Mouse (Mus musculus) heart, adult 18-20 months (tissue): ENCODE data around the gene Kel. TPM values are rescaled to one million over a fixed set of nuclear protein-coding genes. Genes with fewer than 3 reads are reported as not detected.

Source experiments
- DNase-seq, 2 experiments: peaks; one replicate each; pipeline ENCODE4 v3.0.0; 2021 to 2022; ENCODE audit warnings: mixed read lengths in 1 of 2
- total RNA-seq, 2 experiments: library from RNA; stranded (reverse); gene quantifications; 2 replicates each; pipeline ENCODE4 v1.2.3; 2021

The Kel gene
- total RNA-seq, 2 experiments from 2014 or later = not detected

DNA sequence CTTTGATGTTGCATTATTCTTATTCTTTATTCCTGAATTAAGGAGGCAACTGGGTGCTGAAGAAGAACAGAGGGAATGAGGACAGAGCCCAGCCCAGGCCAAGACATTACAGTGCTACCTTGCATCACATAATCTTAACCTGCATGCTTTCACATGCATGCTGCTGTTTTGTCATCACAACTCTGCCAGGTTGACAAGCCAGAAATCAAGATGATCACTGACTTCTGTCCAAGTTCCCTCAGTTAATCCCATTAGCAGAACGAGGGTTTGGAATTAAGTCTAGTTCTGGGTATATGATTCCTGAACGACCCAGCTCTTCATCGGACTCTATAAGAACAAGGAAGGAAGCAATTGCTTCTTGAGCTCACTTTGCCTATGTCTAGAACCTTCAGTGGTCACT is 57.9 kb downstream of the Kel start:
- DNase-seq = no peak

GRCm38 (mm10) chr6:41643227-41643626 is 60.9 kb downstream of the Kel start:
- no peak for DNase-seq

- DNase-seq = no peak
These were observed 61.4 kb downstream of the Kel start for GRCm38 (mm10) chr6:41642765-41643164.

DNA sequence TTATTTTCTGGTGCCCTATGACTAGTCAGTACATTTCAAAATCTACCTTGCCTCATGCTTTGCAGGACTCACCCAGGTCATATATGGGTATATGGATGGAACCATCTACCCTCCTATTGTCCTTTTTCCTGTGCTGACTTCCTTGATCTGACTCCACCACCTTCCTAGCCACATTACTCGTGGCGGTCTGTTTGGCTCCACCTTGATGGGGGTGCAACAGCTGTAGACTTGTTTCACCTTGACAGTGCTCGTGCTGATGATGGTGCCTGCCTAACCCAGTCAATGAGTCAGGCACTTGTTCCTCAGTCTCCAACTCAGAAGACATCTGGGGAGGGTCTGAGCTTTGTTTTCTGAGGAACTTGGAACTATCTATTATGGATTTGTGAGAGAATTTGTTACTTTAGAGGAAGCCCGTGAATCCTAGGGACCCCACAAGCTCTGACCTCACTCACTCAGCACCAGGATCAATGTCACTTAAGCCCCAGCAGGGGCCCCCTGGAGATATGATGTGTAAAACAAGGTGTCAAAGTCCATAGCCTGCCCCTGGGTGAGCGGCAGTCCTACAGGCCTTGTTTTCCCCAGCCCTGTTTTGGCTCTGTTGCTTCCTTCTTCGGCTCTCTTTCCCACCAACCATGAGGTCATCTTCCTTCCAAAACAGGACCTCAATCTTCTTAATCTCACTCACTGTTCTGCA is 62.8 kb downstream of the Kel start:
- DNase-seq = no peak

DNA sequence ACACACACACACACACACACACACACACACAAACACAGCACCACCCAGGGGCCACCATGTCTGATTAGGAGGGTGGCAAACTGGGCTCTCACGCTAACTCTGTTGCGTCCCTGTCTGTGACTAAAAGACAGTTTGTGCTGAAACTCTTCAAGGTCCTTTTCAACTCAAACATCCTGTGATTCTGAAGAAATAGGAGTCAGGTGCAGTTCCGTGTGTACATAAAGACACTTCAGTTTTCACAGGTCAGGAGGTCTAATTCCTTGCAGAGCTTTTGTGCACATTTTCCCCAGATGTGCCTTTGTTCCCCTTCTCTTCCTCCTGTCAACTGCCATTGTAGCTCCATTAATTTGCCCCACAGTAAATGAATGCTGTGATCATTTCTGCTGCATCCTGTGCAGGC is 63.7 kb downstream of the Kel start:
- no peak for DNase-seq

DNA sequence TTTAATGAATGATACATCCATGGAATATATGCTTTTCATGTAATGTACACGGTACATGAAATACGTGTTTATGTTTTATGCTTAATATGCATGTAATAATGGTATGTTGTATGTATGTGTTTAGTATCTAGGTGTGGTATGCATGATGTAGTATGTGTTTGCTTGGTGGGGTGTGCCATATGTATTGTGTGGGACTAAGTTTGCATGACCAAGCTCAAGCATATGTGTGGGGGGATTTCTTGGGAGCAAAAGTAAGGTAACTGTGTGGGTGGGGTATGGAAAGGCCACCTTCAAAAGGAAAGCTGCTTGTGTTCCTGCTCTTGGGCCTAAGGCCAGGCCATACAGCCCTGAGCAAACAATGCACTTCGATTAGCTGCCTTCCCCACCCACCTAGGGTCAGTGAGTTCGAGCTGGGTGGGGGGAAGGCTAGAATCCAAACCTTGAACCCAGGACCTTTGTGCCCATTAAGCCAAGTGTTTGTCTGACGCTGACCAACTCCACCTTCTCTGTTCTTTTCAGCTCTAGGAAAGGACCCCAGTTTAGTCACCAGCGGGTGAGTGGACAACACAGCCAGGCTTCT is 66.1 kb downstream of the Kel start:
- no peak for DNase-seq

DNA sequence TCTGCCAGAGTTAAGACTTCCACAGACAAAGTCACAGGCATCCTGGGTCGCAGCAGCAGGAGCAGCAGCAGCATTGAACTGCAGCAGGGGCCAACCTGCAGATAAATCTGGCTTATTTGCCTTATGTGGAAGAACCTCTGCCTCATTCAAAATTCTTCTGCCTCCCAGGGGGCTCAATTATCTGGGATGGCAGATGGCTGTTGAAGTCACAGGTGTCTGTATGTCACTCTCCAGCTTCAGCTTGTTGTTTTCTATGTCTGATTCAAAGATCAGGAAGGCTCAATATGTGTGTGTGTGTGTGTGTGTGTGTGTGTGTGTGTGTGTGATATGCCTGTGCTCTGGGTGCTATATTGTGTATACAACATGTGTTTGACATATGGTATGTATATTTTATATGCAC is 66.7 kb downstream of the Kel start:
- DNase-seq = no peak

Other genes starting within 250 kb of the Kel start
- not detected for gene Prss1, start 245.4 kb downstream of the Kel start, total RNA-seq
- not detected for gene Prss2, start 182.6 kb downstream of the Kel start, total RNA-seq
- gene Ephb6, start 98.9 kb downstream of the Kel start, total RNA-seq = 1 to 10 TPM; 1.3 to 1.8 TPM
- gene Trpv6, start 67.9 kb downstream of the Kel start, total RNA-seq = not detected
- not detected for gene Trpv5, start 23.6 kb downstream of the Kel start, total RNA-seq
- gene Llcfc1, start 19.9 kb downstream of the Kel start, total RNA-seq = not detected
- gene Olfr459, start 70.8 kb upstream of the Kel start, total RNA-seq = not detected
- not detected for gene Pip, start 143.2 kb upstream of the Kel start, total RNA-seq
- gene Sval2, start 148.7 kb upstream of the Kel start, total RNA-seq = not detected
- not detected for gene Sval1, start 247.3 kb upstream of the Kel start, total RNA-seq